Mouse (Mus musculus) myocyte (in vitro differentiated cells): Measurements from ENCODE around the gene Gm10439. TPM values are rescaled to one million over a fixed set of nuclear protein-coding genes. Genes with fewer than 3 reads are reported as not detected.
"Not testable (repeated sequence)": the region's sequence is repeated elsewhere in the genome, so short reads cannot be mapped to it uniquely, and the experiment has no call there.

Experiments used
- H3K27me3 ChIP-seq: one replicate; pipeline ENCODE4 v1.6.1; 2011; ENCODE audit not compliant: control insufficient read depth, insufficient read depth, insufficient read length
- H3K36me3 ChIP-seq: one replicate; pipeline ENCODE4 v1.6.1; 2011; ENCODE audit not compliant: control insufficient read depth, insufficient read depth
- H3K4me2 ChIP-seq: one replicate; pipeline ENCODE4 v1.6.1; 2011; ENCODE audit warnings: low read depth, control low read depth
- H3K4me3 ChIP-seq: one replicate; pipeline ENCODE4 v1.5.1; 2011; ENCODE audit warnings: mild to moderate bottlenecking, control low read depth, moderate library complexity
- H3K79me2 ChIP-seq: one replicate; pipeline ENCODE4 v1.6.1; 2011; ENCODE audit not compliant: control insufficient read depth, insufficient read depth
- H3ac ChIP-seq: one replicate; pipeline ENCODE4 v1.6.1; 2011; ENCODE audit not compliant: control insufficient read depth, insufficient read length
- polyA plus RNA-seq: library from polyadenylated mRNA; unstranded; fragments of >200 nt; fragmentation: generic; extraction: Trizol; gene quantifications from one replicate; pipeline ENCODE4 v1.2.1, GENCODE M21; 2012; ENCODE audit warnings: missing spikeins

Gm10439 gene
- polyA plus RNA-seq = 0.02 TPM

DNA sequence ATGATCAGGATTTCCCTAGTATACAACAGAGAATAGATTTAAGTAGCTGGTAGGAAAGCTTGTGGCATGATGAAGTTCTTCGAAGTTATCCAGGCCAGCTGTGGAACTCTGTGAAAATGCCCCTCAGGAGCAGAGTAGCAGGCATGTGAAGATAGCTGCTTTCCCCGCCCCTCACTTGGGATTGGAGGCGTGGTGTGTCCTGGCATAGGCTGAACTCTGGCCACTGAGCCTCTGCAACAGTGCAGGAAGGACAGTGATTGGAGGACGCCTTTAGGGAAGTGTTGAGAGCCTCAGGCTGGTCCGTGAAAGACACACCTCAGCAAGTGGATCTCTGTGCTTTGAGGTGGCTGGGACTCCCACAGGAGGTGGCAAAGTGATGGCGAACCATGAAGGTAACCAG lies at the start of gene Gm10439:
Gene Gm10439 (plus strand): TSS at position 301 of the 400 bp plus-strand sequence.
- H3K36me3 ChIP-seq, H3K4me2 ChIP-seq, H3K27me3 ChIP-seq, H3K4me3 ChIP-seq, H3K79me2 ChIP-seq, H3ac ChIP-seq: not testable (repeated sequence)

Other genes starting within 250 kb of the Gm10439 start
- gene Gm15085, start 147.0 kb upstream of the Gm10439 start, polyA plus RNA-seq = not detected
- 0.18 TPM for gene Gm15097, start 189.9 kb downstream of the Gm10439 start, polyA plus RNA-seq